In the genomic region with DNA sequence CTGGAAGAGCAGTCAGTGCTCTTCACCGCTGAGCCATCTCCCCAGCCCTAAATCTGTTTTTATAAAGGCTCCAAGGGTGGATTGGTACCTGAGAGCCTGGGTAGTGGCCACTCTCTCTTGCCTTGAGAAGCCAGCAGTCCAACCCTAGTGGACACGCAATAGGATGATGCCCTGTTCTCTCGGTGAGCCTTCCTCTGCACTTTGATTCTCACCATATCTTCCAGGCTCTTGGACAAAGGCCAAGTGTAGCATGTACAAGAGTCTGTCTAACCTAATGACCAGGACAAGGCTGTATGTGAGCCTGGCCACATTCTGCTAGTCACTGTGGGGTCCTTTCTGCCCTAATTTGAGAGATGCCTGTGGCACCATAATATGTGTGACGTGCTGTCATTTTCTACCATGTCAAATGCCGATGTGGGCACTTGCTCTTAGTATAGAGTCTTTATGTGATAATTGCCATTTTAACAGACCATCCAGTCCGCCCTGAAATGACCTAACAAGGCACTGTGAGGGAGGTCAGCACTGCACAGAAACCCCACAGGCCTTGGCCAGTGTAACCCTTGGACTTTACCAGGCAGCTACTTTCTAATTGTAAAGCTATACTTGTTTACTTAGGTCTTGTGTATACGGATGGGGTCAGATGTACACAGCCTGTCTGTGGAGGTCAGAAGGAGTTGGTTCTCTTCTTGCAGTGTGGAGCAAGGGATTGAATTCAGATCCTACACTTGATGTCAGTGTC, we compare ENCODE assay signal across 19 mouse cellular contexts. TPM values are rescaled to one million over a fixed set of nuclear protein-coding genes. Genes with fewer than 3 reads are reported as not detected.
A peak's percentile ranks its signal among the peaks of the same experiment; 100 is the strongest.
DNase-seq lines count a peak whose midpoint lies in the region; ATAC-seq and TF ChIP-seq lines count a peak whose summit lies in the region.
"Had no signal": no experiment of that assay in that cellular context is flagged by ENCODE, and none has a peak within 500 bp of the region (broad histone marks: within the 10 kb centered on the region; RNA-seq: fewer than 3 reads in every experiment).

No protein-coding gene starts in this region.

- no peak overlapping the region for H3K4me2 ChIP-seq in forebrain, embryonic 11.5 days (ENCODE audit: low read depth, low read length, severe bottlenecking)
- no peak overlapping the region for H3K4me2 ChIP-seq in forebrain, postnatal 0 days (ENCODE audit: low read depth)
- no peak overlapping the region for H3K4me2 ChIP-seq in intestine, postnatal 0 days (replicated peaks; ENCODE audit: low read depth)
- H3K4me2 ChIP-seq in intestine, embryonic 15.5 days (replicated peaks) = no peak overlapping the region
- peak overlapping the region; percentile 23 for H3K4me2 ChIP-seq in liver, embryonic 11.5 days
- H3K4me2 ChIP-seq: embryonic facial prominence, embryonic 12.5 days; lung, embryonic 14.5 days; neural tube, embryonic 12.5 days had no signal

- H3K36me3 ChIP-seq in forebrain, embryonic 11.5 days (ENCODE audit: control insufficient read depth, insufficient read depth, low read length) = no peaks in the 10 kb centered on the region
- no peaks in the 10 kb centered on the region for H3K36me3 ChIP-seq in forebrain, postnatal 0 days (ENCODE audit: insufficient read depth)
- H3K36me3 ChIP-seq in intestine, postnatal 0 days (ENCODE audit: control insufficient read depth, insufficient read depth) = no peaks in the 10 kb centered on the region
- H3K36me3 ChIP-seq in intestine, embryonic 15.5 days = no peaks in the 10 kb centered on the region
- H3K36me3 ChIP-seq in liver, embryonic 11.5 days (ENCODE audit: control insufficient read depth, insufficient read depth, low read length) = 0 out of 2 replicates have a peak, but pooled peaks cover 2% of the 10 kb centered on the region
- H3K36me3 ChIP-seq in small intestine, adult 2 months (ENCODE audit: control insufficient read depth, insufficient read depth, low read length) = no peaks in the 10 kb centered on the region
- H3K36me3 ChIP-seq: embryonic facial prominence, embryonic 12.5 days; neural tube, embryonic 12.5 days had no signal

- no peak for ATAC-seq in forebrain, embryonic 11.5 days (replicated peaks; ENCODE audit: low FRiP score)
- no peak for ATAC-seq in forebrain, postnatal 0 days
- peak; percentile 3; the same call in 1 of the 2 replicates for ATAC-seq in intestine, postnatal 0 days
- ATAC-seq in intestine, embryonic 15.5 days = no peak
- peak; percentile 32; the same call in 1 of the 2 replicates for ATAC-seq in liver, embryonic 11.5 days (replicated peaks; ENCODE audit: low FRiP score)

- no peak overlapping the region for H3K27ac ChIP-seq in forebrain, embryonic 11.5 days (ENCODE audit: low read depth, low read length)
- no peak overlapping the region for H3K27ac ChIP-seq in forebrain, postnatal 0 days (ENCODE audit: low read depth, low read length)
- H3K27ac ChIP-seq in intestine, postnatal 0 days (ENCODE audit: low read depth, low read length) = no peak overlapping the region
- H3K27ac ChIP-seq in intestine, embryonic 15.5 days = no peak overlapping the region
- peak overlapping the region; percentile 59 for H3K27ac ChIP-seq in liver, embryonic 11.5 days (ENCODE audit: low read depth, low read length)
- H3K27ac ChIP-seq in small intestine, adult 2 months (ENCODE audit: insufficient read depth, low read depth, low read length) = peak overlapping the region; percentile 45
- H3K27ac ChIP-seq: embryonic facial prominence, embryonic 12.5 days; neural tube, embryonic 12.5 days had no signal

- no peak for DNase-seq in forebrain, embryonic 11.5 days (ENCODE audit: low spot score)
- DNase-seq in forebrain, postnatal 0 days = no peak
- DNase-seq in liver, embryonic 11.5 days (ENCODE audit: low spot score) = no peak
- DNase-seq in layer of hippocampus, postnatal 25 days (ENCODE audit: extremely low spot score in 1 of 2, low spot score in 1 of 2) = no peak
- no peak for DNase-seq in ovary, postnatal 14 days (ENCODE audit: low spot score)
- DNase-seq: adrenal gland, adult 2 months; cerebellum, adult 9-11 months; gastrocnemius, postnatal 14 days; lung, postnatal 4 days; right cerebral cortex, adult 18-20 months; thymus, postnatal 36 days had no signal

- no peak overlapping the region for H3K4me3 ChIP-seq in forebrain, embryonic 11.5 days (ENCODE audit: low read depth, low read length)
- H3K4me3 ChIP-seq in forebrain, postnatal 0 days (ENCODE audit: low read depth, low read length) = no peak overlapping the region
- no peak overlapping the region for H3K4me3 ChIP-seq in intestine, postnatal 0 days (ENCODE audit: low read depth, low read length)
- no peak overlapping the region for H3K4me3 ChIP-seq in intestine, embryonic 15.5 days (replicated peaks)
- H3K4me3 ChIP-seq in liver, embryonic 11.5 days (ENCODE audit: low read depth, low read length) = no peak overlapping the region
- no peak overlapping the region for H3K4me3 ChIP-seq in small intestine, adult 2 months (ENCODE audit: low read depth, low read length)
- H3K4me3 ChIP-seq: embryonic facial prominence, embryonic 12.5 days; erythroblast, embryonic 14.5 days; neural tube, embryonic 12.5 days had no signal

- WGBS in forebrain, embryonic 11.5 days = 93% methylated on average over 7 of the region's 7 CpGs
- 92% methylated on average over 7 of the region's 7 CpGs for WGBS in forebrain, postnatal 0 days
- 64% methylated on average over 7 of the region's 7 CpGs for WGBS in intestine, postnatal 0 days
- 81% methylated on average over 7 of the region's 7 CpGs for WGBS in intestine, embryonic 15.5 days
- WGBS in liver, embryonic 11.5 days = 85% methylated on average over 7 of the region's 7 CpGs
- WGBS in small intestine, adult 2 months = 68% methylated on average over 7 of the region's 7 CpGs

- no peaks in the 10 kb centered on the region for H3K27me3 ChIP-seq in forebrain, embryonic 11.5 days (ENCODE audit: control insufficient read depth, insufficient read depth, low read length)
- H3K27me3 ChIP-seq in forebrain, postnatal 0 days (ENCODE audit: insufficient read depth, low read length) = no peaks in the 10 kb centered on the region
- H3K27me3 ChIP-seq in intestine, postnatal 0 days (replicated peaks; ENCODE audit: control insufficient read depth, insufficient read depth, low read length) = no peaks in the 10 kb centered on the region
- H3K27me3 ChIP-seq in intestine, embryonic 15.5 days (replicated peaks) = no peaks in the 10 kb centered on the region
- no peaks in the 10 kb centered on the region for H3K27me3 ChIP-seq in liver, embryonic 11.5 days (replicated peaks; ENCODE audit: control insufficient read depth, insufficient read depth, low read length)
- no peaks in the 10 kb centered on the region for H3K27me3 ChIP-seq in small intestine, adult 2 months (ENCODE audit: control insufficient read depth, insufficient read depth, low read length)
- H3K27me3 ChIP-seq: embryonic facial prominence, embryonic 12.5 days; neural tube, embryonic 12.5 days had no signal

- peaks cover 7% of the 10 kb centered on the region for H3K4me1 ChIP-seq in forebrain, embryonic 11.5 days (replicated peaks; ENCODE audit: control insufficient read depth, insufficient read depth, low read length)
- H3K4me1 ChIP-seq in forebrain, postnatal 0 days (ENCODE audit: insufficient read depth) = peaks cover 5% of the 10 kb centered on the region
- no peaks in the 10 kb centered on the region for H3K4me1 ChIP-seq in intestine, postnatal 0 days (replicated peaks; ENCODE audit: control insufficient read depth, insufficient read depth, low read length)
- peaks cover 24% of the 10 kb centered on the region for H3K4me1 ChIP-seq in intestine, embryonic 15.5 days (replicated peaks)
- H3K4me1 ChIP-seq in liver, embryonic 11.5 days (replicated peaks; ENCODE audit: control insufficient read depth, insufficient read depth, low read length) = peaks cover 29% of the 10 kb centered on the region
- H3K4me1 ChIP-seq in small intestine, adult 2 months (ENCODE audit: control insufficient read depth, insufficient read depth, insufficient read length, low read length) = peaks cover 29% of the 10 kb centered on the region; the same call in 1 of the 2 replicates

- no peak for TF ChIP-seq CTCF in forebrain, postnatal 0 days (IDR thresholded peaks at IDR 0.05; ENCODE audit: low read depth)
- no peak for TF ChIP-seq CTCF in intestine, postnatal 0 days (IDR thresholded peaks at IDR 0.05; ENCODE audit: low read depth)
- TF ChIP-seq CTCF in small intestine, adult 2 months (IDR thresholded peaks at IDR 0.05; ENCODE audit: extremely low read depth, insufficient read length, insufficient replicate concordance, low read depth, low read length) = no peak; the same call in 1 of the 2 replicates

- no peak for TF ChIP-seq POLR2A in small intestine, adult 2 months (IDR thresholded peaks at IDR 0.05; ENCODE audit: low read depth, low read length)

- no peaks in the 10 kb centered on the region for H3K9me3 ChIP-seq in forebrain, embryonic 11.5 days (ENCODE audit: control insufficient read depth, low read length)
- H3K9me3 ChIP-seq in forebrain, postnatal 0 days (ENCODE audit: low read length) = no peaks in the 10 kb centered on the region
- H3K9me3 ChIP-seq in intestine, postnatal 0 days (ENCODE audit: control insufficient read depth) = no peaks in the 10 kb centered on the region
- no peaks in the 10 kb centered on the region for H3K9me3 ChIP-seq in intestine, embryonic 15.5 days
- no peaks in the 10 kb centered on the region for H3K9me3 ChIP-seq in liver, embryonic 11.5 days (ENCODE audit: control insufficient read depth, low read length)
- H3K9me3 ChIP-seq: embryonic facial prominence, embryonic 12.5 days; G1E; neural tube, embryonic 12.5 days had no signal

- 0 out of 2 replicates have a peak overlapping the region, but pooled peaks have one; percentile 27 for H3K9ac ChIP-seq in forebrain, embryonic 11.5 days (ENCODE audit: low read length)
- H3K9ac ChIP-seq in forebrain, postnatal 0 days = no peak overlapping the region
- no peak overlapping the region for H3K9ac ChIP-seq in intestine, postnatal 0 days (ENCODE audit: low read depth, low read length)
- H3K9ac ChIP-seq in intestine, embryonic 15.5 days = no peak overlapping the region
- H3K9ac ChIP-seq in liver, embryonic 11.5 days (ENCODE audit: low read depth, low read length) = 0 out of 2 replicates have a peak overlapping the region, but pooled peaks have one; percentile 12
- H3K9ac ChIP-seq: embryonic facial prominence, embryonic 12.5 days; lung, embryonic 14.5 days; neural tube, embryonic 12.5 days had no signal

RNA-seq across cellular contexts. Expression of a gene that starts 6.6 kb away (rescaled TPM):
- 110 and 116 TPM in 2 replicates for polyA plus RNA-seq in forebrain, embryonic 11.5 days (2014; fragmentation: Nextera tagmentation; extraction: Ambion mirVana)
- total RNA-seq in forebrain, postnatal 0 days (2014; rRNA removed) = 86.0 and 89.7 TPM in 2 replicates
- polyA plus RNA-seq in forebrain, postnatal 0 days (2015; fragmentation: Nextera tagmentation; extraction: Ambion mirVana) = 66.4 and 66.7 TPM in 2 replicates
- 46.7 and 49.2 TPM in 2 replicates for polyA plus RNA-seq in intestine, postnatal 0 days (2015; fragmentation: Nextera tagmentation; extraction: Ambion mirVana)
- 91.6 and 93.4 TPM in 2 replicates for polyA plus RNA-seq in intestine, embryonic 15.5 days (2015; fragmentation: Nextera tagmentation; extraction: Ambion mirVana)
- 117 and 128 TPM in 2 replicates for polyA plus RNA-seq in liver, embryonic 11.5 days (2014; fragmentation: Nextera tagmentation; extraction: Ambion mirVana)
- 76.8 and 135 TPM in 2 replicates for polyA plus RNA-seq in small intestine, adult 2 months (2012; rRNA removed)
- total RNA-seq in layer of hippocampus, postnatal 25 days (2021) = 10 to 100 TPM; 67.1 to 68.5 TPM

RNA-seq across cellular contexts. Expression of a gene that starts 32.4 kb away (rescaled TPM):
- polyA plus RNA-seq in forebrain, embryonic 11.5 days (2014; fragmentation: Nextera tagmentation; extraction: Ambion mirVana) = 16.0 and 16.5 TPM in 2 replicates
- 39.9 and 49.2 TPM in 2 replicates for total RNA-seq in forebrain, postnatal 0 days (2014; rRNA removed)
- 8.6 and 10.5 TPM in 2 replicates for polyA plus RNA-seq in forebrain, postnatal 0 days (2015; fragmentation: Nextera tagmentation; extraction: Ambion mirVana)
- 5.1 and 6.1 TPM in 2 replicates for polyA plus RNA-seq in intestine, postnatal 0 days (2015; fragmentation: Nextera tagmentation; extraction: Ambion mirVana)
- 7.0 and 7.2 TPM in 2 replicates for polyA plus RNA-seq in intestine, embryonic 15.5 days (2015; fragmentation: Nextera tagmentation; extraction: Ambion mirVana)
- 13.4 and 14.5 TPM in 2 replicates for polyA plus RNA-seq in liver, embryonic 11.5 days (2014; fragmentation: Nextera tagmentation; extraction: Ambion mirVana)
- 14.2 and 20.1 TPM in 2 replicates for polyA plus RNA-seq in small intestine, adult 2 months (2012; rRNA removed)
- total RNA-seq in layer of hippocampus, postnatal 25 days (2021) = 10 to 100 TPM; 41.5 to 42.5 TPM

RNA-seq across cellular contexts. Expression of a gene that starts 55.9 kb away (rescaled TPM):
- polyA plus RNA-seq in forebrain, embryonic 11.5 days (2014; fragmentation: Nextera tagmentation; extraction: Ambion mirVana) = 83.8 and 84.0 TPM in 2 replicates
- total RNA-seq in forebrain, postnatal 0 days (2014; rRNA removed) = 20.7 and 21.8 TPM in 2 replicates
- polyA plus RNA-seq in forebrain, postnatal 0 days (2015; fragmentation: Nextera tagmentation; extraction: Ambion mirVana) = 48.7 and 64.7 TPM in 2 replicates
- 60.3 and 73.0 TPM in 2 replicates for polyA plus RNA-seq in intestine, postnatal 0 days (2015; fragmentation: Nextera tagmentation; extraction: Ambion mirVana)
- 50.2 and 53.9 TPM in 2 replicates for polyA plus RNA-seq in intestine, embryonic 15.5 days (2015; fragmentation: Nextera tagmentation; extraction: Ambion mirVana)
- 57.9 and 64.9 TPM in 2 replicates for polyA plus RNA-seq in liver, embryonic 11.5 days (2014; fragmentation: Nextera tagmentation; extraction: Ambion mirVana)
- polyA plus RNA-seq in small intestine, adult 2 months (2012; rRNA removed) = 24.6 and 51.4 TPM in 2 replicates
- total RNA-seq in layer of hippocampus, postnatal 25 days (2021) = 10 to 100 TPM; 41.1 to 47.3 TPM

Comparison
In these comparisons a context has a peak if more than half of its experiments do, and no peak if none do; other contexts are left out.
1. ATAC-seq: peak in intestine, postnatal 0 days (single experiment) and liver, embryonic 11.5 days (single experiment); none in forebrain, embryonic 11.5 days (single experiment), forebrain, postnatal 0 days (single experiment) and intestine, embryonic 15.5 days (single experiment).
2. H3K9ac ChIP-seq: peak in forebrain, embryonic 11.5 days (single experiment) and liver, embryonic 11.5 days (single experiment); none in forebrain, postnatal 0 days (single experiment), intestine, postnatal 0 days (single experiment) and intestine, embryonic 15.5 days (single experiment).
3. H3K27ac ChIP-seq: peak in liver, embryonic 11.5 days (single experiment) and small intestine, adult 2 months (single experiment); none in forebrain, embryonic 11.5 days (single experiment), forebrain, postnatal 0 days (single experiment), intestine, postnatal 0 days (single experiment) and intestine, embryonic 15.5 days (single experiment).